Mouse (Mus musculus): Measurements from ENCODE around the gene Prickle3. TPM values are rescaled to one million over a fixed set of nuclear protein-coding genes. Genes with fewer than 3 reads are reported as not detected.
"Not testable (repeated sequence)": the region's sequence is repeated elsewhere in the genome, so short reads cannot be mapped to it uniquely, and the experiment has no call there.

The Prickle3 gene
- total RNA-seq, 1 experiment from 2014 or later: 16.0 TPM

DNA sequence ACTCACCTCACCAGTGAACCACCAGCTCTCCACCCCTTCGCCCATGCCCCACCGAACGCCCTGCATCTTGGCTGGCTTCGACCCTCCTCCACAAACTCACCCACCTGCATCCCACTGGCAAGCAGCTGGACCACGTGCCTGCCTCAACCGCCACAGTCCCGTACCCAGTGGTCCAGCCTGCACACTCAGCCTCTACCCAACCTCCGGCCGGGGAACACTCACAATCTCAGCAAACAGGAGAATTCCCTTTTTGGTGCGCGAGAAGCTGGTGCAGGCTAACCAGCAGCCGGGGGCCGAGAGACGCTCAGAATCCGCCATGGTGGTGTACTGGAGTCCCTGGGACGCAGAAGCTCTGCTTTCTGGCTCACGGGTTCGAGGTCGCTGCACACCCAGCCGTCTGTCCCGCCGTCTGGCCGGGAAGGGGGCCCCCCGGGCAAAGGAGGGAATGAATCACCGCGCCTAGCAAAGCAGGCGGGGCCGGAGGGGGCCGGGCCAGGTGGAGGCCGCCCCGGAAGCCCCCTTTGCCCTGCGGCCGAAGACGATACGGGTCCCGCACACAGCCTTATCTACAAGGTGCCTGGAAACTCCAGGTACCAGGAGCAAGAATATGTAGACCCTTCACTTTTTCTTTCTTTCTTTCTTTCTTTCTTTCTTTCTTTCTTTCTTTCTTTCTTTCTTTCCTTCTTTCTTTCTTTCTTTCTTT, 14.0 kb downstream of the Prickle3 start, which contains the start of gene Plp2:
TSS of gene Plp2 (minus strand) at position 470 of the 703 bp plus-strand sequence.
- DNase-seq: peak; percentile 77

DNA sequence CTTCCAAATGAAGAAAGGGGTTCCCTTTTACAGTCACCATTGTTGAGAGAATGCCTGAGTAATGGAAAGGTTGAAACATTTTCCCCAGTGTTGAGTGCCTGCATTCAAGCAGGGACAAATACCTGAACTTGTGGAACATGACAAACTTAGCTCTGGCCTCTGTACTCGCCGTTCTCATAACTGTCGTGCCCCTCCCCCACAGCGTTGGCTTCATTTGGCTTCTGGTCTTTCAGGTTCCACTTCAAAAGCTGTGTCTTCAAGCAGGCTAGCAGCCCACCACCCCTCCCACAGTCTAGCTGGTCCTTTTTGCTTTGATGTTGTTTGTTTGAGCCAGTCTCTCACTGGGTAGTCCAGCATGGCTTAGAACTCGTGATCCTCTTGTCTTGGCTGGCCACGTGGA, 15.7 kb downstream of the Prickle3 start:
- DNase-seq: no peak

DNA sequence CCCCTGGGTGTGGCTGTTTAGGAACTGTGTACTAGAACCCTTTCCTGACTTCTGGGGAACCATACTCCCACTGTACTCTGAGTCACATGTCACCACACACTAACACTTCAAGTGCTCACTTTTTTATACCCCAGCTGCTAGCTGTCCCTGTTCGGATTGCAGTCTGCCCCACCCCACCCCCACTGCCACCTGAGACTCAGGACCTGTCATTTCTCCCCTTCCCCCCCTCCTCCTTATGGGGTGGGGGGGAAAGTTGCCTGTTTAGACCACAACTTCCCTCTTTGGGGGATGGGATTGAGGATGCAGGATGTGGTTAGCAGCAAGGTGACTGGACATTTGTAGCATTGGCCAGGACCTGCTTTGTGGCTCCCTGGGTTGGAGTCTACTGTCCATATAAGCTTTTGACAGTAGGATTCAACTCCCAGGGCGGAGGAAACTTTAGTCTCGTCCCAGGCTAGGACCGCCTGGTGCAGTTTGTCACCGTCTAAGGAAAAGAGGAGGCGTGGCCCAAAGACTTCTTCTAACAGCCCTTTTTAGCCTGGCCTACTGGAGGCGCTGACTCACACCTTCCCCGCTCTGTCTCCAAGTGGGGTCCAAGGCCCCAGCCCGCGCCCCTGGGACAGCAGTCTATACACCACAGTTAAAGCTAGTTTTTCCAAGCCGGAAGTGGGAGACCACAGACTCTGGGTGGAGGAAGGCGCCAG, 16.7 kb downstream of the Prickle3 start:
- peak; percentile 60 for DNase-seq

DNA sequence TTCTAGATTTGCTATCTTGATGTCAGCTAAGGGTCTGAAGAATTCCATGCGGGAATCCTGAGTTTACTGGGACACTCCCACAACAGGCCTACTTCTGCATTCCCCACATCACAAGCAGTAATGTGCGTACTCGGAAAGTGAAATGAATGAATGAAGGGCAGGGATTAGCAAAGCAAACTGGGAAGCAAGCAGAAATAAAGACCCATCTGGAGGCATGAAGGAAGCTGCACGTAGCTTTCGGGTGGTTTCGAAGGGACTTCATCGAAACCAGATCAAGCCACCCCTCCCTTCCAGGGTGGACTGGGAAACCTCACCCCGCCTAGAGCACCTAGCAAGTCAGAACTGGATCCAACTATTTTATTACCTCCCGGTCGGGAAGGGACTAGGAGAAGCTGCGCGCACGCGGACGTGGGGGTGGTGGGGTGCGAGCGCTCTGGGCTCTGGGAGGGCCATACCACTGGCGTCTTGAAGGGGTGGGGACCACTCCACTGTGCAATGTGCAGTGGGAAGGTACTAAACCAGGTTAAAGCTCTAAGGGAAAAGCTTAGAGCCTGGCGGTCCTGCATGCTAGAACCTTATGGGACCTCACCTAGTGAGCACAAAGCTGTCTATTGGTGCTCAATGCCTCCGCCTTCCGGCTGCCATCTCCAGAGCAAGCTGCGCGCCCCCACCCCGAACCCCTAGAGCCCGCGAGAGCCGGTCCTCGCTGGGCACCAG, 17.4 kb downstream of the Prickle3 start:
- DNase-seq: peak; percentile 42

DNA sequence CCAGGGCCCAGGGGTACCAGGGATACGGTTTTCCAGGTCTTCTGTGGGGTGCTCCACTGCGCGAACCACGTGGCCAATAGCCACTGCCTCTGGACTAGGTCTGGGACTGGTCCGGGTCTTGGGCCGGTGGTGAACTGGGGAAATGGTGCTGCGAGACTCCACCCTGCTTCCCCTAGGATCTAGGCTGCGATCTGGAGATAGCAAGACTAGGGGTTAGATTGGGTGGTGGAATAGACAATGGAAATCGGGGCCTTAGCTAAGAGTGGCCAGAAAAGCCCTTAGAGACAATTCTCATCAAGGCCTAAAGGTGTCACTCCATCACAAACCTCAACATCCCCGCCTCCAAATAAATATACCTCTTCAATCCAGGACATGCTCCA, 17.9 kb downstream of the Prickle3 start:
- no peak for DNase-seq

DNA sequence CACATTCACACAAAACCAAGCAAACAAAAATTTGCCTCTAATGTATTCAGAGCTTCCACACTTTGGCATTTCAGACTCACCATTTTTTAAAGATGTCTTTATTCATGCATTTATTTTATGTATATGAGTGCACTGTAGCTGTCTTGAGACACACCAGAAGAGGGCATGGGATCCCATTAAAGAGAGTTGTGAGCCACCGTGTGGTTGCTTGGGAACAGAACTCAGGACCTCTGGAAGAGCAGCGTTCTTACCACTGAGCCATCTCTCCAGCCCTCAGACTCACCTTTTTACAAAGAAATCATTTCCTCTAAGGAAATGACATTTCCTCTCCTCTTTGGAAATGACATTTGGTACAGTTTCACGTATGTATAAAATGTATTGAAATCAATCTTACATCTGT, 21.9 kb downstream of the Prickle3 start:
- no peak for DNase-seq

DNA sequence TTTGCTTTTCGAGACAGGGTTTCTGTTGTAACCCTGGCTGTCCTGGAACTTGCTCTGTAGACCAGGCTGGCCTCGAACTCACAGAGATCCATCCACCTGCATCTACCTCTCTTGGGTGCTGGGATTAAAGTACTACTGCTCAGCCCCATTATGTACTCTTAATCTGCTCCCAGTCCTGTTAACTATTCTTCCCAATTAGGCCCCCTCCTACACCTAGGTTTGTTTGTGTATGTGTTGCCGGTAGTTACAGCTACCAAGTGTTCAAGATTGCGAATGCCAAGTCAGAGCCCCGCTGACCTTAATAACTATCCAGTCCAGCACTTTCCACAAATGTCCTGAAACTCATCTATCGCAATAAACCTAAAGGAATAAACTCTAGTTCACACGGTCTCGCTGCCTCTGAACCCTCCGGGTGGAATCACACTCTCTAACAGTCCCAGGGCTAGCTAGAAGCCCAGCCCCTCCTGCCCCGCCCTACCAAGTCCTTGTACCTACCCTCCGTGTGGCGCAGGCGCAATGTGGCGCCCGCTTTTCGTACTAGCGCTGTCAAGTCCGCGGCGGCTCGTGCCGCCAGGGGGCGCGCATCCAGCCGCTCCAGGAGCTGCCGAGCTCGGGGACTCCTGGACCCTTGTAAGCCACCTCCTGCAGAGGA, 22.5 kb downstream of the Prickle3 start:
- DNase-seq: peak; percentile 94

DNA sequence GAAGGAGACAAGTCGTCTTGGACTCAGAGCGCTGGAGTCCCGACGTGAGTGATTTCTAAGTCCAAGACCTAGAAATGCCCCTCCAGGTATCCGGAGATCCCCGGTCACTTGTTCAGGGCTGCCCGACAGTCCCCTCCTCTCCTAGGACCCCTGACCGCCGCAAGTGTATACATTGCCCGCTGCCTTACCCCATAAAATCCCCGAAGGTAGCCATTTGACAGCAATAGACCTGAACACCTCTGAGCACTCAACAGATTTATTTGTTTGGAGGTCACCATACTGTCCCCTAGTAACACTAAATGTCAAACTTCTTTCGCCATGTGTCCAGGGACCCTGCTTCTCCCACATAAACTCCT, 23.0 kb downstream of the Prickle3 start:
- no peak for DNase-seq

DNA sequence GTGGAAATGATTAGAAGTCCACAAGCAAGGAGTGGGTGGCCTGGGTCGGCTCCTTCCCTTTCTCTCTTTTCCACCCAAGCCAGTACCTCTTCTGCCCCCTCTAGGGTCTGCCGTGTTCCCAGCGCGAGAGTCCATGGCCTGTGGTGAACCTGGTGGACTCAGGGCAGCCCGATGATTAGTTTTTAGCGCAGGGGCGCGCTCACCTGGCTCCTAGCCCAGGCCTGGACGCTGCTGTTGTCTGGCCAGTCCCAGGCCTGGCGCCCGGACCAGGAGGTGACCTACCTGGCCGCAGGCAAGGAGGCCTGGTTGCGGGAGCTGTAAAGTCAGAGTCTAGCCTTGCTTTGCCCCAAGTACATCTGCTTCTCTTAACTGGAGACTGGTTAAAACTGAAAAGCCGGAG, 23.8 kb downstream of the Prickle3 start, which contains the start of gene Magix:
TSS of gene Magix (minus strand) at position 388 of the 400 bp plus-strand sequence.
- DNase-seq: no peak

DNA sequence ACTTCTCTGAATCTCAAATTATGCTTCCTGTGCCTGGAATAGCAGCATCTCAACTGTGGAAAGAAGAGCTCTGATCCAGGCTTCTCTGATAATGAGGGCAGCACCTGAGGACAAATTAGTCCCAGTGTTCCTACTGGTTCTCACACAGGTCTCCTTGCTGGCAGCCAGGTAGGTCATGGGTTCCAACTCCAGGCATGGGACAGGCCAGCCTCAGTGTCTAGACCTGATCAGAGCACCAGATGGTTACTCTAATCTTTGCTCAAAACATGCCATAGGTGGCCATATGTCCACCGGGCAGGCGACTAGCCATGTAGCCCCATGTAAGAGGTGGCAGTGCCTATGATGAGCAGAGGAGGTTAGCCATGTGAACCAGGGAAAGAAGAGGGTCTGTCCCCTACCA, 31.3 kb downstream of the Prickle3 start:
- no peak for DNase-seq

DNA sequence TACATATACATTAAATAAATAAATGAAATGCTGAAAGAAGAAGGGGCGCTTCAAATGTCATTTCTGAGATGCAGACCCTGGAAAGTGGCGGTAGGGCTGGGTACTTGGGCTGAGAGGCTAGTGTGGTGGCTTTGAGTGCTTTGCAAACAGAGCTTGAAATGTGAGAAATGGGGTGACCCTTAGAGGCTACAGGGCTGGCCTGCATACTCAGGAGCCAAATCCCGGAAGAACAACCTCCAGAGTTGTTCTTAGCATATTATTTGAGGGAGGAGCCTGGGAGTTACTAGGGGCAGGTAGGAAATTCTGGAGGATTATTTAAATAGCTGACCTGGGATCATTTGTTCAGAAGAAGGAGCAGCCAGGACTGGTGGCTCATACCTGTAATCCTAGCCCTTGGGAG, 33.4 kb downstream of the Prickle3 start:
- no peak for DNase-seq

DNA sequence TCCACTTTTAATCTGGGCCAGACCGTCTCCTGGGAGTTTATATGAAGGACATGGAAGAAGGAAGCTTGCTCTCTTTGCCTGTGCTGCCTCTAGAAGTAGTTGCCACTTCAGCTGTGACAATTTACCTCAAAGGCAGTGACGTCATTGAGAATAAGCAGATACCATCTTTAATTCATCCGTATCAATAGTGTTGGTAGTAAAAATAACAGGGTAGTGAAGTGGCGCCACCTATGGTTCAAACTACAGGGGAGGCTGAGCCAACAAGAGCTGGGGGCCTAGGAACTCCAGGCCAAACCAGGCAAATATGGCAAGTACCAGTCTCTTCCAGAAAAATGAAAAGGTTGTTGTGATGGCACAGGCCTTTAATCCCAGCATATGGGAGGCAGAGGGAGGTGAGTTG, 35.8 kb downstream of the Prickle3 start:
- DNase-seq: no peak

DNA sequence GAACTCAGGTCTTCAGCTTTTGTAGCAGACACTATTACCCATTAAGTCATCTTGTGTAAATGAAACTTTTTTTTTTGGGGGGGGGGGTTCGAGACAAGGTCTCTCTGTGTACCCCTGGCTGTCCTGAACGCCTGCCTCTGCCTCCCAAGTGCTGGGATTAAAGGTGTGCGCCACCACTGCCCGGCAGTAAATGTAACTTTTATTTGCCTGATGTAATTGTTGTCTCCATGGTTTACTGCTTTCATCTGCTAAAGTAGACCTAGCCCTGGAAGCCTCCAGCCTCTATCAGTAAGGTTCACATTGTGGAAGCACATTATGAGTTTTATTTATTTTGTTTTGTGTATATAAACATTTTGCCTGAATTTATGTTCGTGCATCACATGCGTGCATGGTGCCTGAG, 39.5 kb downstream of the Prickle3 start:
- DNase-seq: no peak

DNA sequence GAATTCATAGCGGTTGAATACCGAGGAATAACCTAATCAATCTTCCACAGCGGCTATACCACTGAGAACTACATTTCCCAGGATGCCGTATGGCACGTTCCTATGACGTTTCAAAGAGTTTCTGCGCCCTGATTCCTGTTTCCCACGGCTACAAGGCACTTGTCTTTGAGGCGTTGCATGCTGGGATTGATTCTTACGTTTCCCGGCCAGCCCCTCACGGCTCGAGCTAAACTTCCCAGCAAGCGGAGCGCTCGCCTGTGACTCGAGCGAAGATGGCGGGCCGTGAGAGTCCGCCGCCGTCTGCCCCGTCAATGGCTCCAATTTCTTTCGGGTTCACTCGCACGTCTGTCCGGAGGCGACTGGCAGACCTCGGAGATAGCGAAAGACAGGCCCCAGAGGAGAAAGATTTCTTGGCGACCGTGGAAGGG, 39.9 kb downstream of the Prickle3 start, which contains the start of gene Gpkow:
TSS of gene Gpkow (plus strand) at position 178 of the 428 bp plus-strand sequence.
- DNase-seq: peak; percentile 87

DNA sequence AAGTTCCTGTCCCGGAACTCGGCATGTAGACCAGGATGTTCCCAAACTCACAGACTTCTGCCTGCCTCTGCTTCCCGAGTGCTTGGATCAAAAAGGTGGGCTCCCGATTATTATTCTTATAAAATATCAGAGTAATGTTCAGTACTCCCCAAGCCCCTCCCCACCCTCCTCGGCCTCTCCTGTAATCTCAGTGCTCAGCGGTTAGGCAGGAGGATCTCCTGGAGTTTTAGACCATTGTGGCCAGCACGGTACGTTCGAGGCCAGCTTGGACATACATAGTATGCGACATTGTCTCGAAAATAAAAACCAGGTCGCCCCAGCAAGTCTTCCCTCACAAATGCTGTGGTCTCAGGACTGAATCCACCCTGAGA, 56.7 kb downstream of the Prickle3 start:
- not testable (repeated sequence) for DNase-seq

DNA sequence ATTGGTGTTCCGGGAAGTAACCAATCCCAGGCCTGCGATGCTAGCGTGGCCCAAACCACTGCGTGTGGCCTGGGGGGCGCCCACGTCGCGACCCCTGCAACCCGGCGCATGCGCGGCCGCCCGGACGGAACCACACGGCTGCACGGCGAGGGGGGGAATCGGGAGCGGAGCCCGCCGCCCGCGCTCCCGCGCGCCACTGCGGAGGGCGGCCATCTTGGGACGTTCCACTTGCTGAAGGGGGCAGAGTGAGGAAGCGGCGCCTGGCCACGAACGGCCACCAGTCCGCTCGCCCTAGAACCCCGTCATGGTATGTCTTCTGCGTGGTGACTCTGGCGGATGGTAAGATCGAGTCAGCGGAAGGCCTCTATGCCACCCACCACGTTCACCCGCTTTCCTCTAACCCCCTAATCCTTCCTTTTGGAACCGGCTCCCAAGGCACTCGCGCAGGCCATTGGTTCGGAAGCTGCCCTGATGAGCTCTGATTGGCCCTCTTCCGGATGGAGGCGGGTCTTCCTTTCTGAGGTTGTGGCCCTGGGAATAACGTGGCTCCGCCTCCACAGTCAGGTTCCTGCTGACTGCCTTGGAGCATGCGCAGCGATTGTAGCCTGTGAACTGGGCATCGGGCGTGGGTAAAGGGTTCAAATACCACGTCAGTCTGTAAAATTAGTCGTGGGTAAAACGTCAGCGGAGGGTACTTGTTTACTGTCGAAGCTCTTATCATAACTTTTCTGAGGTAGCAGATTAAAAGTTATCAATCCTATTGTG, 57.3 kb downstream of the Prickle3 start, which contains the start of gene Wdr45:
TSS of gene Wdr45 (plus strand) at position 199 of the 765 bp plus-strand sequence.
- peak; percentile 93 for DNase-seq

DNA sequence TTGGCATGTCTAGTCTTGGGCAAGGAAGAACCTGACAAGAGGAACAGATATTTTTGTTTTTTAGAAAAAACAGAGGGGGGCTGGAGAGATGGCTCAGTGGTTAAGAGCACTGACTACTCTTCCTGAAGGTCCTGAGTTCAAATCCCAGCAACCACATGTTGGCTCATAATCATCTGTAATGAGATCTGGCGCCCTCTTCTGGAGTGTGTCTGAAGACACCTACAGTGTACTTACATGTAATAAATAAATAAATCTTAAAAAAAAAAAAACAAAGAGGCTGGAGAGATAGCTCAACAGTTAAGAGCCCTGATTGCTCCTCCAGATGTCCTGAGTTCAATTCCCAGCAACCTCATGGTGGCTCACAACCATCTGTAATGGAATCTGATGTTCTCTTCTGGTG, 59.0 kb downstream of the Prickle3 start:
- DNase-seq: not testable (repeated sequence)

All from adrenal gland, postnatal 14 days (tissue).